Mouse (Mus musculus): ENCODE data around the gene Trappc4.

GRCm38 (mm10) chr9:44417156-44417891 lies 9.9 kb upstream of the Trappc4 start:
- TF ChIP-seq CTCF (IDR thresholded peaks at IDR 0.05; ENCODE audit: low read depth): no peak
- no peak for TF ChIP-seq EP300 (IDR thresholded peaks at IDR 0.05; ENCODE audit: low read depth)

Data from liver, embryonic 14.5 days (tissue).